Mouse (Mus musculus): ENCODE measurements around the gene Ank. TPM values are rescaled to one million over a fixed set of nuclear protein-coding genes. Genes with fewer than 3 reads are reported as not detected.
A peak's percentile ranks its signal among the peaks of the same experiment; 100 is the strongest.

Ank gene
- polyA plus RNA-seq, 1 experiment from 2014 or later, result 15.3 TPM

DNA sequence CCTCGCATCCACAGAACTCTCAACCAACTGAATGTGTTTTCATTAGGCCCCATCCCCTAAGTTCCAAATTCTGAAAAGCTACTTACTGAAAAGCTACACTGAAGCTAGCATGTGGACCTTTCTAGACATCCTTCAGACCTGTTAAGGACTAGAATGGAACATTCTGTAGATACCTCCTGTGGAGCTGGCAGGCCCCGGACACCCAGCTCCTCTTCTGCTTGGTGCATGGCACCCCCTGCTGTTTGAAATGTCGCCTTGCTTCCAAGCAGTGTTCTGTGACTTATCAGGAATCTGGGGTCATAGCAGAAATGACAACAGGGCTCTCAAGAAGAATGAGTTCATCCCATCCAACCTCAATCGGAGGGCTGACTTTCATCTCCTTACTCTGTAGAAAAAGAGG, 116.6 kb downstream of the Ank start:
- H3K9ac ChIP-seq, result no peak overlapping the region
- 76% methylated on average over 4 of the region's 4 CpGs for WGBS
- no peak overlapping the region for H3K4me3 ChIP-seq (replicated peaks)
- no peaks in the 10 kb centered on the region for H3K4me1 ChIP-seq
- no peaks in the 10 kb centered on the region for H3K9me3 ChIP-seq
- no peaks in the 10 kb centered on the region for H3K27me3 ChIP-seq (replicated peaks)
- H3K4me2 ChIP-seq, result no peak overlapping the region
- no peak for ATAC-seq (ENCODE audit: insufficient read depth, low FRiP score, low read depth)
- no peak overlapping the region for H3K27ac ChIP-seq
- no peaks in the 10 kb centered on the region for H3K36me3 ChIP-seq

DNA sequence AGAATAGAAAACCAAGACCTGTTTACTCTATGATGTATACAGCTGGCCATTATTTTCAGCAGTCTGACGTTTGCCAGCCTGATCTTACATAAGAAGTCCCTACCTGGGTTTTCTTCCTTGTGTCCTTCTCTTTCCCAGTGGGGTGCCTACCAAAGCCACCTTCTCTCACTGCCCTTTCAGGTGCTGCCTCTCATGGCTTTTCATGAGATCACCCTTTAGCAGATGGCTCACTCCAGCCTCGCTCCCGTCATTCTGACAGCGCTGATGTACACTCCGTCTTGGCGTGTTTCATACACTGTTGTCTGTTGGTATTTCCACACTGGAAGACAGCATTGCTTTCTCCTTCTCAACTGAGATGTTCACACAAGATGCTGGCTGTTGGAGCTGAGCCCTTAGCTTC, 117.1 kb downstream of the Ank start:
- no peaks in the 10 kb centered on the region for H3K4me1 ChIP-seq
- no peak overlapping the region for H3K4me3 ChIP-seq (replicated peaks)
- no peak overlapping the region for H3K27ac ChIP-seq
- no peaks in the 10 kb centered on the region for H3K9me3 ChIP-seq
- H3K27me3 ChIP-seq (replicated peaks), result no peaks in the 10 kb centered on the region
- H3K9ac ChIP-seq, result no peak overlapping the region
- no peak for ATAC-seq (ENCODE audit: insufficient read depth, low FRiP score, low read depth)
- no peak overlapping the region for H3K4me2 ChIP-seq
- H3K36me3 ChIP-seq, result no peaks in the 10 kb centered on the region
- WGBS, result 86% methylated on average over 6 of the region's 6 CpGs

DNA sequence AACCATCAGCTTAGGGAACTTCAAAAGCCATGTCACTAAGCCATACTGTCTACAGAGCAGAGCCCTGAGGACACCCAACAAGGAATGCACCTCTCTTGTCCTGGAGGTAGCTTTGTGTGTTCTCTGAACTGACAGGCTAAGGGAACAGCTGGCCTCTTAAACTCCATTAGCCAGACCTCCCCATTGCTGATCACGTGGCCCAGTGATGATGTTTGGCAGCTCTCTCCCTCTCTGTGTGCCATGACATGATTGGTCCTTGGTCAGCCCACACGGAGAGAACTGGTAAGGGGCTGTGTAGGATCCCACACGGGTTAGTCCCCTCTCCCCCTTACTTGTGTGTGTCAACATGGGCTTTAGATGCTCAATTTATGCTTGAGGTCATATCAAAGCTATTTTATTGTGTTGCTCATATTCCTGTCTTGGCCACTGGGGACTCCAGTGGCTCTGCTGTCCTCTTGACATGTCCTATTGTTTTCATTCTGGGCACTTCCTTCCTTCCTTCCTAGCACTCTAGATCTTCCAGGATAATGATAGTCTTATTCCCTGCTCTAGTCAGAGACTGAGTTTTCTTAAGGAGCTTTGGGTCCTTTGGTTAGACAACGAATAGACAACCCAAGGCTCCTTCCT, 119.1 kb downstream of the Ank start:
- Histone ChIP-seq H3K4me2 (no peak overlapping the region), H3K9ac (no peak overlapping the region), H3K27me3 (replicated peaks) (no peaks in the 10 kb centered on the region), H3K4me1 (no peaks in the 10 kb centered on the region), H3K4me3 (replicated peaks) (no peak overlapping the region), H3K27ac (no peak overlapping the region), H3K36me3 (peaks cover 5% of the 10 kb centered on the region; the same call in 1 of the 2 replicates), H3K9me3 (no peaks in the 10 kb centered on the region)
- ATAC-seq (ENCODE audit: insufficient read depth, low FRiP score, low read depth), result no peak
- WGBS, result 78% methylated on average over 4 of the region's 4 CpGs

DNA sequence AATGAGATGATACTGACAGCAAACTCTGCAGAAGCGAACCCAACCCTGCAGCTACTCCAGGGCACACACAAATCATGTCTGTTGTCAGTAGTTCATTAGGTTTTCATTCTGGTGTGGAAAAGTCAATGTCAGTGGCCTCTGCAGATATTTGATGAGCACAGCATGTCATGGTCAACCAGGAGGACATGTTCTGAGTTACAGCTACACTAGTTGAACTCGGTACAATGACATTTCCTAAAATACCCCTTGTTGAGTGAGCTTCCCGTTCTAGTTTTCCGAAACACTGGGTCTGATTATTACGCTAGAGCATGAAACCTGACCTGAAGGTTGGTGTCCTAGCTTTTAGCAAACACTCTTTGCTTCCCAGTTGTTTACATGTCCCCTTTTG, 119.6 kb downstream of the Ank start:
- 85% methylated on average over 5 of the region's 5 CpGs for WGBS
- Histone ChIP-seq H3K9ac (no peak overlapping the region), H3K4me3 (replicated peaks) (no peak overlapping the region), H3K27me3 (replicated peaks) (no peaks in the 10 kb centered on the region), H3K4me1 (no peaks in the 10 kb centered on the region), H3K27ac (no peak overlapping the region), H3K36me3 (peaks cover 5% of the 10 kb centered on the region; the same call in 1 of the 2 replicates), H3K4me2 (no peak overlapping the region), H3K9me3 (no peaks in the 10 kb centered on the region)
- no peak for ATAC-seq (ENCODE audit: insufficient read depth, low FRiP score, low read depth)

DNA sequence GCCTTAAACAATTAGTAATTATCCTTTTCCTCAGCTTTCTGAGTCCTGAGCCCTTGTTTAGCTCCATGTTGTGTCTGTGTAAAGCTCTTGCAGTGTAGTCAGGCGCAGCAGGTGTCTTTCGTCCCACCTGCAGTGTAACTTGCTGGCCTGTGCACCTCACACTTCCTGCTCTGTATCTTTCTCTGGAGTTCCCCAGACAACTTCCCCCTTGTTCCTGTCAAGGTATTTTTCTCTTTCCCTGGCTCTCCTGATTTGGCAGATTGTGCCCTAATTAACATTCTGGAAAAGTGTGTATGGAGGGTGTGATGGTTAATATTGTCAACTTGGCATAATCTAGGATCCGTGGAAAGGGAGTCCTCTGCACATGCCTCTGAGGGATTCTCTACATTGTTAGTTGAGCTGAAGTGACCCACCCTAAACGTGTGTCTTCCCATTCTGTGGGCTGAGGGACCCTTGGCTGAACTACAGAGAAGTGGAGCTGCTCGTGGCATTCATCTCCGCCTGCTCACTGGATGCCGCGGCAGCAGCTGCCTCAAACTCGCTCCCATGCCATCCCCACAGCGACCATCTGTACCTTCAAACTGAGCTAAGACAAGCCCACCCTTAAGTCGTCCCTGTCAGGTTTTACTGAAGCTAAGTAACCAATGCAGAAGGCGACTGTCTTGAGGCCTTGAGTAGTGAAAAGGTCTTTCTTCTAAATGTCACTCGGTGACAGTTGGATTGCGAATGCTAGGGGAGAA, 121.8 kb downstream of the Ank start:
- WGBS, result 76% methylated on average over 14 of the region's 14 CpGs
- Histone ChIP-seq H3K9ac (no peak overlapping the region), H3K36me3 (peaks cover 16% of the 10 kb centered on the region; the same call in 1 of the 2 replicates), H3K27ac (no peak overlapping the region), H3K9me3 (no peaks in the 10 kb centered on the region), H3K27me3 (replicated peaks) (no peaks in the 10 kb centered on the region), H3K4me3 (replicated peaks) (no peak overlapping the region), H3K4me1 (no peaks in the 10 kb centered on the region), H3K4me2 (no peak overlapping the region)
- ATAC-seq (ENCODE audit: insufficient read depth, low FRiP score, low read depth), result no peak

DNA sequence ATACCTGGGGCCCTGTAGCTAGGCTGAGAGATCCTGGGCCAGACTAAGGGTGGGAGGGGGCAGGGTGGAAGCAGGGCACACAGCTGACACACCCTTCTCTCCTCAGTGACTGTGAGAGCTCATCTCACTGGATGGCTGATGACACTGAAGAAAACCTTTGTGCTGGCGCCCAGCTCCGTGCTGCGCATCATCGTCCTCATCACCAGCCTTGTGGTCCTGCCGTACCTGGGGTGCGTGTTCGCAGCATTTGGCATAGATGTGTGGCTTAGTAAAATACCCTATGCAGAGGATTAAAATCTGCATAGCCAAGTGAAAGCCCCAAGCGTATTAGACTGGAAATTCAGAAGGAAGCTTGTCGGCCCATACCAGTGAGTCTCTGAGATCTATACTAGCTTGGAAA, 124.3 kb downstream of the Ank start:
- Histone ChIP-seq H3K27ac (no peak overlapping the region), H3K4me2 (no peak overlapping the region), H3K9me3 (no peaks in the 10 kb centered on the region), H3K4me3 (replicated peaks) (no peak overlapping the region), H3K9ac (no peak overlapping the region), H3K4me1 (0 out of 2 replicates have a peak, but pooled peaks cover 4% of the 10 kb centered on the region), H3K27me3 (replicated peaks) (no peaks in the 10 kb centered on the region), H3K36me3 (peaks cover 28% of the 10 kb centered on the region; the same call in 1 of the 2 replicates)
- no peak for ATAC-seq (ENCODE audit: insufficient read depth, low FRiP score, low read depth)
- WGBS, result 94% methylated on average over 9 of the region's 9 CpGs

DNA sequence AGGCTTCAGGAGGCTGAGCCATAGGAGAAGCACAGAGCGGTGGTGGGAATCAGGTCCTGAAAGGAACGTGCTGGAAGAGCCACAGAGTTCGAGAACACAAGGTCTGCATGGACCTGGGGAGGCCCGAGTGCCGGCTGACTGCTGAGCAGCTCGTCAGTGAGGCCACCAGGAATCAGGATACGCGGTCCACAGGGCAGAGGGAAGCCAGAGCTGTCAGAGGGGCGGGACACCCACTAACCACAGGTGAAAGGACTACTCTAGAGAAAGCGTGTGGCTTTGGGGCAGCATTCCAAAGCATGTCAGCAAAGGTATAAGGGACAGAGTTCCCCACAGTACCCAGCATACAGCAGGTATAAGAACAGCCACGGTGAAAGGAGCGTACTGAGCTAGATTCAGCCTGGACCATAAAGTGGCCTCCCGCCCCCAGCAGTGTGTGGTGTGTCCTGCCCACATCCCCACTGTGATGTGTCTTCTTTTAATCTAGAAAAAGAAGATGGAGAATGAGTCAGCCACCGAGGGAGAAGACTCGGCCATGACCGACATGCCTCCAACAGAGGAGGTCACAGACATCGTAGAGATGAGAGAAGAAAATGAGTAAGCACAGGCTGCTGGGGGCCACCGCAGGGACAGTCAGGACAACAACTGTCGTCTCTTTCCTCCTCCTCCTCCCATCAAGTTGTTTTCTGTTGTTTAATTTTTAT, 126.3 kb downstream of the Ank start:
- no peak overlapping the region for H3K27ac ChIP-seq
- no peak for ATAC-seq (ENCODE audit: insufficient read depth, low FRiP score, low read depth)
- H3K9me3 ChIP-seq, result no peaks in the 10 kb centered on the region
- no peaks in the 10 kb centered on the region for H3K27me3 ChIP-seq (replicated peaks)
- no peak overlapping the region for H3K4me2 ChIP-seq
- H3K9ac ChIP-seq, result no peak overlapping the region
- H3K4me3 ChIP-seq (replicated peaks), result no peak overlapping the region
- WGBS, result 90% methylated on average over 19 of the region's 19 CpGs
- peaks cover 28% of the 10 kb centered on the region; the same call in 1 of the 2 replicates for H3K36me3 ChIP-seq
- H3K4me1 ChIP-seq, result 0 out of 2 replicates have a peak, but pooled peaks cover 4% of the 10 kb centered on the region

DNA sequence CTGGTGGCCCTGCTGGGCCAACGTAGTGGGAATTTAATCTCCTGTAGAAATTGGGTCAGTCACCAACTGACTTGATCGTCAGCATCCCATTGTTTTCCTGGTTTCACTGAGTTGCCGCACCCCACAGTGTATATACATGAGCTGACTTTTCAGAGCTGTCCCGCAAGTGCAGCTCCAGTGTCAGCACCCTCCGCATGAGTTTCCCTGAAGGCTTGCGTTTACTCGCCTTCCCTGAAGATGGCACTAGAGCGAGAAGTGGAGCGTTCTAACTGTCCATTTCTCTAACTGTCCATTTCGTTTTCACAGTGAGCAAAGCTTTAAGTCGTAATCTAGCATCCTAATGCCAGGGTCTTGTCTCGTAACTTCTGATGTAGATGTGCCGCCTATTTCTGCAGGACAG, 127.2 kb downstream of the Ank start:
- no peak overlapping the region for H3K27ac ChIP-seq
- no peaks in the 10 kb centered on the region for H3K9me3 ChIP-seq
- H3K4me2 ChIP-seq, result no peak overlapping the region
- H3K4me3 ChIP-seq (replicated peaks), result no peak overlapping the region
- 0 out of 2 replicates have a peak, but pooled peaks cover 4% of the 10 kb centered on the region for H3K4me1 ChIP-seq
- WGBS, result 83% methylated on average over 13 of the region's 13 CpGs
- no peak for ATAC-seq (ENCODE audit: insufficient read depth, low FRiP score, low read depth)
- no peak overlapping the region for H3K9ac ChIP-seq
- H3K27me3 ChIP-seq (replicated peaks), result no peaks in the 10 kb centered on the region
- peaks cover 28% of the 10 kb centered on the region; the same call in 1 of the 2 replicates for H3K36me3 ChIP-seq

DNA sequence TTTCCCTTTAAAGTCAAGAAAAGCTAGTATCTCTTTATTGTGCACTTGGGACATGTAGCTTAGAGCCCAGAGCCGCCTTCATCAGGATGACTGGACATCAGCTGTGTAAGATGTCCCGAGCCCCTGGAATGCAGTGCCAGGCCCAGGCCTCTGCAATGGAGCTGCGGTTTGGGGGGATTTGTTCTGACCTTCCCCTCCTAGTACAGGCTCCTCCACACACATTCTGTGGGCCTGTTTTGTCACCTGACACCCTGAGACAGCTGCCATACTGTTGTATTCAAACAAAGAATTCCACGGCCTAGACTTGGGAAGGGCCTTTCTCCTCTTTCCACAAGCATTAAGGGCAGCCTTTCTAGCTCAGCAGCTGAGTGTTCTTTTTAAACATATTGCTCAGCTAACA, 128.5 kb downstream of the Ank start:
- H3K4me2 ChIP-seq, result no peak overlapping the region
- peaks cover 28% of the 10 kb centered on the region for H3K36me3 ChIP-seq
- peak overlapping the region; percentile 68 for H3K27ac ChIP-seq

DNA sequence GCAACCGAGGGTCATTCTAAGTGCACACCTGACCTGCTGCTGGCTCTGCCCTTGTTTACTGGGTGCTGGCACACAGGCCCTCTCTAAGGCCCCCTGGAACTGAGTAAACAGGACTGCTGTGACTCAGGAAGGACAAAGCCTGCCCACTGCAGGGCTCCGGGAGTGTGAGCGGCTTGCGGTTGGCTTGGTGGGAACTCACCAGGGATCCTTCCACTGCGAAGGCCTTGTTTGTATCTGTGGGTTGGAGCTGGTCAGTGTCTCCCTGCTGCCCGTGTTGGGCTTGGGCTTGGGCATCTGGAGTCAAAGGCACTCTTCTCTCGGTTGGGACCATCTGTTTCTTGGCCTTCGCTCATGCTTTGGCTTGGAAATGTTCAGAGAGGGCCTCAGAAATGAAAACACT, 129.1 kb downstream of the Ank start:
- Histone ChIP-seq H3K9ac (no peak overlapping the region), H3K27ac (peak overlapping the region; percentile 68), H3K9me3 (no peaks in the 10 kb centered on the region), H3K4me2 (no peak overlapping the region), H3K36me3 (peaks cover 26% of the 10 kb centered on the region), H3K4me1 (0 out of 2 replicates have a peak, but pooled peaks cover 4% of the 10 kb centered on the region), H3K4me3 (replicated peaks) (no peak overlapping the region), H3K27me3 (replicated peaks) (no peaks in the 10 kb centered on the region)
- 46% methylated on average over 8 of the region's 8 CpGs for WGBS
- ATAC-seq (ENCODE audit: insufficient read depth, low FRiP score, low read depth), result peak; percentile 79

More for the DNA sequence above, 128.5 kb downstream of the Ank start:
- Histone ChIP-seq H3K27me3 (replicated peaks) (no peaks in the 10 kb centered on the region), H3K4me1 (0 out of 2 replicates have a peak, but pooled peaks cover 4% of the 10 kb centered on the region), H3K9me3 (no peaks in the 10 kb centered on the region), H3K4me3 (replicated peaks) (no peak overlapping the region), H3K9ac (no peak overlapping the region)
- ATAC-seq (ENCODE audit: insufficient read depth, low FRiP score, low read depth), result no peak
- 44% methylated on average over 4 of the region's 4 CpGs for WGBS

DNA sequence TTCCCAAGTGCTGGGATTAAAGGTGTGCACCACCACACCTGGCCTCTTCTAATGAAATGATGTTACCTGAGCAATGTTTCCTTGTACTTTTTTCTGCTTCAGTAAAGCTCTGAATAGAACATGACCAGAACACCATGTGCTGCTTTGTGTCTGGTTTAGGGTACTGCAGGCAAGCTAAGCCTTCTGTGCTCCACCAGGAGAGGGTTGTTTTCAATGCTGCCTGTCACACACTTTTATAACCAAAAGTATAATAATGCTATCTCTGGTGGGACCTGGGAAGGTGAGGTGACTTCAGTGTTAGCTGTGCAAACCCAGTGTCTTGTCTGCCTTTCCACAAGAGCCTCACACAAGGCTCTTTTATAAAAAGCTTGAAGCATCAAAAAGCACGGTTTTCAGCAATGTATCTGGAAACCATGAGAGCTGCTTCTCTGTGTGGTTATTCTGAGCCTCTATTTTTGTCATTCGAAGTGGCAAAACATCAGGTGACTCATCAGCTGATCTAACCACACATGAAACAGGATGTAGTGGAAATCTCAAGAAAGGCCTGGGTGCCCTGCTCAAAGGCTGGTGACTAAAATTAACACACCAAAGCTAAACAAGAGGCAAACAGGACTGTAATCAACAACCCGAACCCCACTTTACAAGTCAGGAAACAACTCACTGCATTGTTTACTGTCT, 130.1 kb downstream of the Ank start:
- peak overlapping the region; percentile 68; the same call in 1 of the 2 replicates for H3K27ac ChIP-seq
- 0 out of 2 replicates have a peak, but pooled peaks cover 4% of the 10 kb centered on the region for H3K4me1 ChIP-seq
- no peak overlapping the region for H3K4me3 ChIP-seq (replicated peaks)
- no peak for ATAC-seq (ENCODE audit: insufficient read depth, low FRiP score, low read depth)
- H3K36me3 ChIP-seq, result peaks cover 32% of the 10 kb centered on the region
- 67% methylated on average over 3 of the region's 3 CpGs for WGBS
- no peak overlapping the region for H3K9ac ChIP-seq
- no peaks in the 10 kb centered on the region for H3K27me3 ChIP-seq (replicated peaks)
- no peaks in the 10 kb centered on the region for H3K9me3 ChIP-seq
- H3K4me2 ChIP-seq, result no peak overlapping the region
